In the genomic region with DNA sequence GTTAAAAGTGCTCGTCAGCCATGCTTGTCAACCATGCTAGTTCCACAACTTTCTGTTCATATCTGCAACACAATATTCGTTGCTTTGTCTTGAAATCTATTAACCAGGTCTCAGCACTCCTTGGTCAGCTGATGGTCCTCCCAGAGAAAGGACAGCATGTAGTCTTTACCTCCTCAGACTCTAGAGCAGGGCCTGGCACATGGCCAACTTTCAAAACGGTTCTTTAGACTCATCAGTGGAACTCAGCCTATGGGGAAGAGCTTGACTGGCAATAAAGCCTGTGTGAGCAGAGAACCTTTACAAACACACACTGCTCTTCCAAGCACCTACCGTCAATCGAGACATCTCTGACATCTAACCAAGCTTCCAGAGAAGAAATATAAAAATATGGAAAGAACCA, we compare ENCODE assay signal across 20 mouse cellular contexts. TPM values are rescaled to one million over a fixed set of nuclear protein-coding genes. Genes with fewer than 3 reads are reported as not detected.
DNase-seq lines count a peak whose midpoint lies in the region; ATAC-seq lines count a peak whose summit lies in the region.
"Had no signal": no experiment of that assay in that cellular context is flagged by ENCODE, and none has a peak within 500 bp of the region (broad histone marks: within the 10 kb centered on the region; RNA-seq: fewer than 3 reads in every experiment).

No protein-coding gene starts in this region.

- peak; percentile 25 to 28 for DNase-seq in cerebellum, adult 18-20 months
- DNase-seq in cerebellum, adult 11 months, result no peak
- DNase-seq in kidney, adult 18-20 months, result peak; percentile 11
- DNase-seq in midbrain, embryonic 11.5 days (ENCODE audit: low spot score, missing footprints), result peak; percentile 14
- peak; percentile 14 for DNase-seq in MN1 (ENCODE audit: low spot score)
- no peak for DNase-seq in layer of hippocampus, adult 11-12 months (ENCODE audit: low spot score)
- DNase-seq: lung, postnatal 14 days; thymus, postnatal 25 days had no signal

- no peak for ATAC-seq in kidney, embryonic 15.5 days (replicated peaks; ENCODE audit: low FRiP score)
- ATAC-seq in midbrain, embryonic 11.5 days (ENCODE audit: low FRiP score), result no peak
- no peak for ATAC-seq in midbrain, embryonic 15.5 days (replicated peaks)
- ATAC-seq: forebrain, embryonic 13.5 days; midbrain, embryonic 13.5 days had no signal

- peaks cover 11% of the 10 kb centered on the region for H3K4me1 ChIP-seq in kidney, embryonic 15.5 days
- peaks cover 6% of the 10 kb centered on the region for H3K4me1 ChIP-seq in midbrain, embryonic 11.5 days (ENCODE audit: control insufficient read depth, insufficient read depth, low read length)
- peaks cover 22% of the 10 kb centered on the region for H3K4me1 ChIP-seq in midbrain, embryonic 15.5 days

- H3K4me2 ChIP-seq in kidney, embryonic 15.5 days, result no peak overlapping the region
- no peak overlapping the region for H3K4me2 ChIP-seq in midbrain, embryonic 11.5 days
- H3K4me2 ChIP-seq in midbrain, embryonic 15.5 days, result no peak overlapping the region
- H3K4me2 ChIP-seq: embryonic facial prominence, embryonic 15.5 days; forebrain, embryonic 13.5 days; hindbrain, embryonic 15.5 days; limb, embryonic 15.5 days; midbrain, embryonic 13.5 days; neural tube, embryonic 13.5 days had no signal

- H3K27me3 ChIP-seq in kidney, embryonic 15.5 days, result no peaks in the 10 kb centered on the region
- H3K27me3 ChIP-seq in midbrain, embryonic 11.5 days (ENCODE audit: control insufficient read depth, insufficient read depth, low read length), result no peaks in the 10 kb centered on the region
- H3K27me3 ChIP-seq in midbrain, embryonic 15.5 days (replicated peaks), result no peaks in the 10 kb centered on the region
- H3K27me3 ChIP-seq: embryonic facial prominence, embryonic 15.5 days; forebrain, embryonic 13.5 days; hindbrain, embryonic 15.5 days; limb, embryonic 15.5 days; midbrain, embryonic 13.5 days; neural tube, embryonic 13.5 days had no signal

- no peak overlapping the region for H3K27ac ChIP-seq in kidney, embryonic 15.5 days
- H3K27ac ChIP-seq in midbrain, embryonic 11.5 days (ENCODE audit: low read depth, low read length), result no peak overlapping the region
- H3K27ac ChIP-seq in midbrain, embryonic 15.5 days, result no peak overlapping the region
- H3K27ac ChIP-seq: embryonic facial prominence, embryonic 15.5 days; forebrain, embryonic 13.5 days; hindbrain, embryonic 15.5 days; left cerebral cortex, adult 2 months; limb, embryonic 15.5 days; midbrain, embryonic 13.5 days; neural tube, embryonic 13.5 days had no signal

- H3K9me3 ChIP-seq in kidney, embryonic 15.5 days (replicated peaks), result no peaks in the 10 kb centered on the region
- no peaks in the 10 kb centered on the region for H3K9me3 ChIP-seq in midbrain, embryonic 11.5 days (ENCODE audit: control insufficient read depth, low read length)
- H3K9me3 ChIP-seq in midbrain, embryonic 15.5 days, result no peaks in the 10 kb centered on the region
- H3K9me3 ChIP-seq: embryonic facial prominence, embryonic 15.5 days; forebrain, embryonic 13.5 days; hindbrain, embryonic 15.5 days; limb, embryonic 15.5 days; midbrain, embryonic 13.5 days; neural tube, embryonic 13.5 days had no signal

- H3K4me3 ChIP-seq in kidney, embryonic 15.5 days (replicated peaks), result no peak overlapping the region
- H3K4me3 ChIP-seq in midbrain, embryonic 11.5 days (ENCODE audit: low read depth, low read length), result no peak overlapping the region
- H3K4me3 ChIP-seq in midbrain, embryonic 15.5 days, result no peak overlapping the region
- H3K4me3 ChIP-seq: embryonic facial prominence, embryonic 15.5 days; forebrain, embryonic 13.5 days; hindbrain, embryonic 15.5 days; left cerebral cortex, adult 2 months; limb, embryonic 15.5 days; midbrain, embryonic 13.5 days; neural tube, embryonic 13.5 days had no signal

- WGBS in kidney, embryonic 15.5 days, result 74% methylated on average over 5 of the region's 5 CpGs
- 88% methylated on average over 5 of the region's 5 CpGs for WGBS in midbrain, embryonic 11.5 days
- WGBS in midbrain, embryonic 15.5 days, result 75% methylated on average over 5 of the region's 5 CpGs

- no peak overlapping the region for H3K9ac ChIP-seq in kidney, embryonic 15.5 days
- H3K9ac ChIP-seq in midbrain, embryonic 11.5 days (ENCODE audit: low read length), result no peak overlapping the region
- H3K9ac ChIP-seq in midbrain, embryonic 15.5 days, result no peak overlapping the region
- H3K9ac ChIP-seq: embryonic facial prominence, embryonic 15.5 days; forebrain, embryonic 13.5 days; hindbrain, embryonic 15.5 days; limb, embryonic 15.5 days; midbrain, embryonic 13.5 days; neural tube, embryonic 13.5 days had no signal

- no peaks in the 10 kb centered on the region for H3K36me3 ChIP-seq in kidney, embryonic 15.5 days
- no peaks in the 10 kb centered on the region for H3K36me3 ChIP-seq in midbrain, embryonic 11.5 days (ENCODE audit: control insufficient read depth, insufficient read depth, low read length)
- no peaks in the 10 kb centered on the region for H3K36me3 ChIP-seq in midbrain, embryonic 15.5 days (replicated peaks)
- H3K36me3 ChIP-seq: hindbrain, embryonic 15.5 days; limb, embryonic 15.5 days; midbrain, embryonic 13.5 days had no signal

RNA-seq across cellular contexts. Expression of a gene that starts 5.1 kb away (rescaled TPM):
- 13.0 and 13.2 TPM in 2 replicates for polyA plus RNA-seq in kidney, embryonic 15.5 days (2015; fragmentation: Nextera tagmentation; extraction: Ambion mirVana)
- 10.1 and 10.4 TPM in 2 replicates for polyA plus RNA-seq in midbrain, embryonic 11.5 days (2014; fragmentation: Nextera tagmentation; extraction: Ambion mirVana)
- 19.9 and 20.3 TPM in 2 replicates for polyA plus RNA-seq in midbrain, embryonic 15.5 days (2015; fragmentation: Nextera tagmentation; extraction: Ambion mirVana)

RNA-seq across cellular contexts. Expression of a gene that starts 41.2 kb away (rescaled TPM):
- not detected in 2 replicates for polyA plus RNA-seq in kidney, embryonic 15.5 days (2015; fragmentation: Nextera tagmentation; extraction: Ambion mirVana)
- polyA plus RNA-seq in midbrain, embryonic 11.5 days (2014; fragmentation: Nextera tagmentation; extraction: Ambion mirVana), result not detected in 2 replicates
- polyA plus RNA-seq in midbrain, embryonic 15.5 days (2015; fragmentation: Nextera tagmentation; extraction: Ambion mirVana), result not detected in 2 replicates
- polyA plus RNA-seq: C2C12; embryonic facial prominence, embryonic 15.5 days; forebrain, embryonic 13.5 days; heart, embryonic 16.5 days; hindbrain, embryonic 15.5 days; large intestine, adult 2 months; limb, embryonic 15.5 days; midbrain, embryonic 13.5 days; neural tube, embryonic 13.5 days had no signal

Comparison
In these comparisons a context has a peak if more than half of its experiments do, and no peak if none do; other contexts are left out.
1. DNase-seq: peak in cerebellum, adult 18-20 months (2 of 2), kidney, adult 18-20 months (single experiment), midbrain, embryonic 11.5 days (single experiment) and MN1 (single experiment); none in cerebellum, adult 11 months (single experiment) and layer of hippocampus, adult 11-12 months (single experiment).